Mouse (Mus musculus): Measurements from ENCODE around the gene Lrmp. TPM values are rescaled to one million over a fixed set of nuclear protein-coding genes. Genes with fewer than 3 reads are reported as not detected.

Gene Lrmp
- polyA plus RNA-seq, 1 experiment from 2014 or later, result 1.4 TPM

GRCm38 (mm10) chr6:145116098-145116672 lies 732 bp downstream of the Lrmp start:
- H3K27me3 ChIP-seq (ENCODE audit: control insufficient read depth, insufficient read depth, low read length), result no peaks in the 10 kb centered on the region
- peak overlapping the region; percentile 62 for H3K27ac ChIP-seq (ENCODE audit: low read depth, low read length)
- H3K36me3 ChIP-seq (ENCODE audit: control insufficient read depth, insufficient read depth, low read length), result no peaks in the 10 kb centered on the region
- H3K4me3 ChIP-seq (ENCODE audit: low read depth, low read length), result no peak overlapping the region
- H3K4me2 ChIP-seq, result peak overlapping the region; percentile 8; the same call in 1 of the 2 replicates
- ATAC-seq (ENCODE audit: low FRiP score), result peak; percentile 90
- peak; percentile 92 for DNase-seq (ENCODE audit: low spot score, missing footprints)
- 4% methylated on average over 4 of the region's 4 CpGs for WGBS
- peaks cover 12% of the 10 kb centered on the region for H3K4me1 ChIP-seq (ENCODE audit: control insufficient read depth, insufficient read depth, low read length)
- H3K9ac ChIP-seq (ENCODE audit: low read length), result peak overlapping the region; percentile 51
- H3K9me3 ChIP-seq (ENCODE audit: control insufficient read depth, low read length), result no peaks in the 10 kb centered on the region

DNA sequence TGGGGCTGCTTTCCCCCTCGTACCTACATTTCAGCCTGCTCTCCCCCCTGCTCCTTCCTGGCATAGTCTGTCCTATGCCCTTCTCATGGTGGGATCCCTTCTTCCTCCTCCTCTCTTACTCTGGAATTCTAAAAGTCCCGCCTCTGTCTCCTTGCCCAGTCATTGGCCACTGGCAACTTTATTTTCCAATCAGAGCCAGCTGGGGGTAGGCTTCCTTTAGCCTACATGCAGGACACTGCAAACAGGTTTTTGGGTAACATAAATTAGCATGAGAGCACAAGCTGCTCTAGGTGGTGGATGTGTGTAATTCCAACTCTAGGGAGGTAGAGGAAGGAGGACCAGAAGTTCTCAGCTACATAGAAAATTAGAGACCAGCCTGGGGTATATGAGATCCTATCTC lies 4.6 kb downstream of the Lrmp start:
- DNase-seq (ENCODE audit: low spot score, missing footprints) (no peak), ATAC-seq (ENCODE audit: low FRiP score) (no peak)
- H3K4me2 ChIP-seq, result no peak overlapping the region
- no peak overlapping the region for H3K9ac ChIP-seq (ENCODE audit: low read length)
- no peak overlapping the region for H3K4me3 ChIP-seq (ENCODE audit: low read depth, low read length)
- WGBS, result 57% methylated on average over 2 of the region's 2 CpGs
- no peaks in the 10 kb centered on the region for H3K9me3 ChIP-seq (ENCODE audit: control insufficient read depth, low read length)
- no peaks in the 10 kb centered on the region for H3K36me3 ChIP-seq (ENCODE audit: control insufficient read depth, insufficient read depth, low read length)
- peaks cover 15% of the 10 kb centered on the region for H3K4me1 ChIP-seq (ENCODE audit: control insufficient read depth, insufficient read depth, low read length)
- H3K27ac ChIP-seq (ENCODE audit: low read depth, low read length), result no peak overlapping the region
- H3K27me3 ChIP-seq (ENCODE audit: control insufficient read depth, insufficient read depth, low read length), result no peaks in the 10 kb centered on the region

- no peak overlapping the region for H3K9ac ChIP-seq (ENCODE audit: low read length)
- ATAC-seq (ENCODE audit: low FRiP score) (no peak), DNase-seq (ENCODE audit: low spot score, missing footprints) (peak; percentile 88)
- 51% methylated on average over 18 of the region's 18 CpGs for WGBS
- H3K4me3 ChIP-seq (ENCODE audit: low read depth, low read length), result no peak overlapping the region
- H3K36me3 ChIP-seq (ENCODE audit: control insufficient read depth, insufficient read depth, low read length), result no peaks in the 10 kb centered on the region
- no peaks in the 10 kb centered on the region for H3K27me3 ChIP-seq (ENCODE audit: control insufficient read depth, insufficient read depth, low read length)
- no peaks in the 10 kb centered on the region for H3K9me3 ChIP-seq (ENCODE audit: control insufficient read depth, low read length)
- peaks cover 13% of the 10 kb centered on the region for H3K4me1 ChIP-seq (ENCODE audit: control insufficient read depth, insufficient read depth, low read length)
- H3K27ac ChIP-seq (ENCODE audit: low read depth, low read length), result no peak overlapping the region
- no peak overlapping the region for H3K4me2 ChIP-seq
Measured at GRCm38 (mm10) chr6:145120787-145121589, 5.5 kb downstream of the Lrmp start.

DNA sequence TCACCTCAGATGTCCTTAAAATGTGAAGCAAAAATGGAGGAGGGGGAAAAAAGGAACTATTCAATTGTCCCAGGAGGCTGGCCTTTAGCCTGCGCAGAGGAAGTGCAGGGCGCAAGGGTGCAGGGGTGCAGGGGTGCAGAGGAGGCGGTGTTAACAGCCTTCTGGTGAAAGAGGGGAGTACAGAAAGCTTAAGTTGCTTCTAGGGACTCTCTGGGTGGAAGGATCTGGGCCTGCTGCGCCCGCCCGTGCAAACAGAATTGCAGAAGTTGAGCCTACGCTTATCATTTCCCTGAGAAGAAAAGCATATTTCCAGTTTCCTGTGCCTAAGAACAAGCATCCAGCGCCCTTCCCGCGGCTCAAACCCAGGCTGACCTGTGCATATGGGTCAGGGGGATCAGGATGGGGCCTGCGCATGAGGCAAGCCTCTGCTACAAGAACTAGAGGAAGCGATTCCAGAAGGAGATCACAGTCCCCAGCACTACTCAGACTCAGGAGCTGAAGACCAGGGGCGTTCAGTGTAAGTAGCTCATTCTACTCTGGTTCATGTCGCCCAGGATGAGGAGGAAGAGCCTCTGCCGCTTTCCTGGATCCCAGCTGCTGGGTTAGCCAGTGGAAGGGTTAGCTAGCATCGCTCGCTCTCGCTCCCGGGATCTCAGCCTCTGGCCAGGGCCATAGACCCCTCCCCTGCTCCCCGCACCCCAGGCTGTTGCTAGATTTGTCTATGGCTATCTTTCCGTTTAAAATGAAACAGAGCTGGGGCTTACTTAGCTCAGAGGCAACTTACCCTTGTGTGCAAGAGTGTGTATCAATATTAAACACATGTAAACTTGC lies 6.4 kb downstream of the Lrmp start:
- Histone ChIP-seq H3K4me3 (ENCODE audit: low read depth, low read length) (no peak overlapping the region), H3K27ac (ENCODE audit: low read depth, low read length) (no peak overlapping the region), H3K36me3 (ENCODE audit: control insufficient read depth, insufficient read depth, low read length) (no peaks in the 10 kb centered on the region), H3K27me3 (ENCODE audit: control insufficient read depth, insufficient read depth, low read length) (no peaks in the 10 kb centered on the region), H3K9me3 (ENCODE audit: control insufficient read depth, low read length) (no peaks in the 10 kb centered on the region), H3K4me2 (no peak overlapping the region), H3K9ac (ENCODE audit: low read length) (no peak overlapping the region), H3K4me1 (ENCODE audit: control insufficient read depth, insufficient read depth, low read length) (peaks cover 5% of the 10 kb centered on the region)
- ATAC-seq (ENCODE audit: low FRiP score) (no peak), DNase-seq (ENCODE audit: low spot score, missing footprints) (peak; percentile 87)
- WGBS, result 34% methylated on average over 21 of the region's 21 CpGs

GRCm38 (mm10) chr6:145122423-145123059 lies 7.1 kb downstream of the Lrmp start:
- H3K9me3 ChIP-seq (ENCODE audit: control insufficient read depth, low read length), result peaks cover 1% of the 10 kb centered on the region; the same call in 1 of the 2 replicates
- no peak overlapping the region for H3K4me3 ChIP-seq (ENCODE audit: low read depth, low read length)
- ATAC-seq (ENCODE audit: low FRiP score) (no peak), DNase-seq (ENCODE audit: low spot score, missing footprints) (peak; percentile 79)
- H3K4me2 ChIP-seq, result no peak overlapping the region
- H3K36me3 ChIP-seq (ENCODE audit: control insufficient read depth, insufficient read depth, low read length), result no peaks in the 10 kb centered on the region
- no peak overlapping the region for H3K9ac ChIP-seq (ENCODE audit: low read length)
- H3K27me3 ChIP-seq (ENCODE audit: control insufficient read depth, insufficient read depth, low read length), result no peaks in the 10 kb centered on the region
- H3K27ac ChIP-seq (ENCODE audit: low read depth, low read length), result no peak overlapping the region
- 70% methylated on average over 8 of the region's 8 CpGs for WGBS
- peaks cover 3% of the 10 kb centered on the region; the same call in 1 of the 2 replicates for H3K4me1 ChIP-seq (ENCODE audit: control insufficient read depth, insufficient read depth, low read length)

GRCm38 (mm10) chr6:145123136-145124060 lies 7.9 kb downstream of the Lrmp start:
- 85% methylated on average over 11 of the region's 11 CpGs for WGBS
- no peak for ATAC-seq (ENCODE audit: low FRiP score)

DNA sequence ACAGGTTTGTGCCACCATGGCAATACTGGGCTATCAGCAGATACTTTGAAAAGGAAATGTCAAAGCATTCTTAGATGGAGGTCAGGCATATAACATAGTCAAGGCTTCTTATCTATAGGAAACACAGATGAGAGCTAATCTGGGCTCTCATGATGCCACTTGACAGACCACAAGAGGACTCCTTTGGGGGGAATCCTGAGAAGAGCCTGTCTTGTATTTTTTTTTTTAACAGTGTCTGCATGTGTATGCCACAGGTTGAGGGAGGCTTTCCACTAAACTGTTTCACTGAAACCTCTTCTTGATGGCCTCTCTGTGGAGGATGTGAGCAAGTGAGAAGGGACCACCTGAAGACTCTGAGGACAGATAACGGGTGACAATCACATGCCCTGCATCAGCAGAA lies 9.2 kb downstream of the Lrmp start:
- 81% methylated on average over 1 of the region's 1 CpGs for WGBS
- no peak overlapping the region for H3K27ac ChIP-seq (ENCODE audit: low read depth, low read length)
- H3K9ac ChIP-seq (ENCODE audit: low read length), result no peak overlapping the region
- H3K9me3 ChIP-seq (ENCODE audit: control insufficient read depth, low read length), result peaks cover 3% of the 10 kb centered on the region; the same call in 1 of the 2 replicates
- peaks cover 3% of the 10 kb centered on the region; the same call in 1 of the 2 replicates for H3K4me1 ChIP-seq (ENCODE audit: control insufficient read depth, insufficient read depth, low read length)
- DNase-seq (ENCODE audit: low spot score, missing footprints) (no peak), ATAC-seq (ENCODE audit: low FRiP score) (no peak)
- no peaks in the 10 kb centered on the region for H3K27me3 ChIP-seq (ENCODE audit: control insufficient read depth, insufficient read depth, low read length)
- no peak overlapping the region for H3K4me3 ChIP-seq (ENCODE audit: low read depth, low read length)
- no peaks in the 10 kb centered on the region for H3K36me3 ChIP-seq (ENCODE audit: control insufficient read depth, insufficient read depth, low read length)
- H3K4me2 ChIP-seq, result no peak overlapping the region

More at GRCm38 (mm10) chr6:145123136-145124060, 7.9 kb downstream of the Lrmp start:
- H3K9ac ChIP-seq (ENCODE audit: low read length), result no peak overlapping the region
- H3K27ac ChIP-seq (ENCODE audit: low read depth, low read length), result no peak overlapping the region
- no peak overlapping the region for H3K4me2 ChIP-seq
- H3K9me3 ChIP-seq (ENCODE audit: control insufficient read depth, low read length), result peaks cover 3% of the 10 kb centered on the region; the same call in 1 of the 2 replicates
- peaks cover 3% of the 10 kb centered on the region; the same call in 1 of the 2 replicates for H3K4me1 ChIP-seq (ENCODE audit: control insufficient read depth, insufficient read depth, low read length)
- H3K4me3 ChIP-seq (ENCODE audit: low read depth, low read length), result no peak overlapping the region
- no peaks in the 10 kb centered on the region for H3K36me3 ChIP-seq (ENCODE audit: control insufficient read depth, insufficient read depth, low read length)
- H3K27me3 ChIP-seq (ENCODE audit: control insufficient read depth, insufficient read depth, low read length), result no peaks in the 10 kb centered on the region
- peak; percentile 51 for DNase-seq (ENCODE audit: low spot score, missing footprints)

GRCm38 (mm10) chr6:145125591-145126113 lies 10.2 kb downstream of the Lrmp start:
- peaks cover 3% of the 10 kb centered on the region; the same call in 1 of the 2 replicates for H3K4me1 ChIP-seq (ENCODE audit: control insufficient read depth, insufficient read depth, low read length)
- H3K36me3 ChIP-seq (ENCODE audit: control insufficient read depth, insufficient read depth, low read length), result no peaks in the 10 kb centered on the region
- H3K9ac ChIP-seq (ENCODE audit: low read length), result no peak overlapping the region
- no peak for ATAC-seq (ENCODE audit: low FRiP score)
- H3K27me3 ChIP-seq (ENCODE audit: control insufficient read depth, insufficient read depth, low read length), result no peaks in the 10 kb centered on the region
- peaks cover 3% of the 10 kb centered on the region; the same call in 1 of the 2 replicates for H3K9me3 ChIP-seq (ENCODE audit: control insufficient read depth, low read length)
- WGBS, result 67% methylated on average over 7 of the region's 7 CpGs
- DNase-seq (ENCODE audit: low spot score, missing footprints), result peak; percentile 45
- no peak overlapping the region for H3K4me3 ChIP-seq (ENCODE audit: low read depth, low read length)
- H3K27ac ChIP-seq (ENCODE audit: low read depth, low read length), result no peak overlapping the region
- H3K4me2 ChIP-seq, result no peak overlapping the region

Data from midbrain, embryonic 11.5 days (tissue).